Mouse (Mus musculus): ENCODE results near the gene Adprm. TPM values are rescaled to one million over a fixed set of nuclear protein-coding genes. Genes with fewer than 3 reads are reported as not detected.

Adprm gene
- total RNA-seq, 2 experiments from 2014 or later = 19.8 to 22.2 TPM

Small RNA genes lying within 50 kb of the gene (microRNA-seq; reads per million reads assigned to microRNA genes)
- 0 reads per million in 2 experiments for gene Mir6923

Other genes with a start within 250 kb of the Adprm start
- 1 to 10 TPM; 1.5 to 1.8 TPM for gene Pirt, start 140.6 kb downstream of the Adprm start, total RNA-seq (2021)
- not detected for gene Tmem238l, start 96.0 kb downstream of the Adprm start, total RNA-seq (2021)
- gene Tmem220, start 27.4 kb downstream of the Adprm start, total RNA-seq (2021) = under 1 TPM; 0.24 to 0.67 TPM
- gene Sco1, start 76 bp upstream of the Adprm start, total RNA-seq (2021) = 1 to 10 TPM; 8.4 to 8.5 TPM
- gene Myh3, start 25.7 kb upstream of the Adprm start, total RNA-seq (2021) = under 1 TPM; 0.64 to 0.67 TPM
- gene Myh2, start 118.4 kb upstream of the Adprm start, total RNA-seq (2021) = under 1 TPM; 0.09 to 0.14 TPM
- under 1 TPM; 0.18 to 0.21 TPM for gene Myh1, start 147.5 kb upstream of the Adprm start, total RNA-seq (2021)
- gene Myh4, start 185.4 kb upstream of the Adprm start, total RNA-seq (2021) = under 1 TPM; 0.16 to 0.29 TPM
- gene Myh8, start 224.5 kb upstream of the Adprm start, total RNA-seq (2021) = 1 to 10 TPM; 2.6 TPM